Mouse (Mus musculus) liver, postnatal 0 days (tissue): ENCODE measurements around the gene Hrasls5.

Experiments
- CTCF ChIP-seq: sonication (generic); IDR thresholded peaks from 2 replicates; pipeline ENCODE4 v1.5.1; 2016; ENCODE audit warnings: antibody characterized with exemption, low read depth
- EP300 ChIP-seq: IDR thresholded peaks from 2 replicates; pipeline ENCODE4 v1.6.1; 2016; ENCODE audit warnings: antibody characterized with exemption, low read depth, mild to moderate bottlenecking

DNA sequence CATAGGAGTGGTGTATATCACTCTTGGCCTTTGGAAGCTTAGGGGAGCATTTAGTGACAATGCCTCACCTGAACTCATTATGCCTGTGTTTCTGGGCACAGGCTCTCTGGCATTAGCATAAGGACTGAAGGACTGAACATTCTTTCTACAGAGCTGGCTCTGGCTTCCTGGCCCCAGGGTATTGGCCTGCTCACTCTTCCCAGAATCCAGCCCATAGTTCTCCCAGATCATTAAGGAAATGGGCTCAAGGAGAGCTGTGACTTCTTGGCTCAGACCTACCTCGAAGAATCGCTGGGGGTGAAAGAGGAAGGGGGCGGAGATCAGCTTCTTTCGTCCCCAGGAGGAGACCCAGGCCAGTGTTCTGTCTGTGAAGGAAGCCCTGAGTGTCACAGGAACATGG is 13.9 kb upstream of the Hrasls5 start:
- TF ChIP-seq CTCF: no peak
- no peak for TF ChIP-seq EP300
